Mouse (Mus musculus) olfactory bulb, adult 2 months (tissue): Measurements from ENCODE around the gene Nudt6.

Experiments used
- CTCF ChIP-seq: fragments of 200-500 bp; IDR thresholded peaks from 2 replicates; pipeline ENCODE4 v1.5.1; 2012; ENCODE audit warnings: low read depth, mild to moderate bottlenecking, low read length, moderate library complexity; ENCODE audit not compliant: insufficient read depth
- POLR2A ChIP-seq: fragments of 200-500 bp; IDR thresholded peaks from 2 replicates; pipeline ENCODE4 v1.6.1; 2012; ENCODE audit warnings: mild to moderate bottlenecking, low read depth, low read length, moderate library complexity; ENCODE audit not compliant: insufficient read depth

GRCm38 (mm10) chr3:37397646-37398045 lies 22.4 kb downstream of the Nudt6 start:
- TF ChIP-seq POLR2A: no peak
- TF ChIP-seq CTCF: no peak
